Mouse (Mus musculus): ENCODE results near the gene Krba1. TPM values are rescaled to one million over a fixed set of nuclear protein-coding genes. Genes with fewer than 3 reads are reported as not detected.

Gene Krba1
- polyA plus RNA-seq, 1 experiment, result 13.5 TPM

DNA sequence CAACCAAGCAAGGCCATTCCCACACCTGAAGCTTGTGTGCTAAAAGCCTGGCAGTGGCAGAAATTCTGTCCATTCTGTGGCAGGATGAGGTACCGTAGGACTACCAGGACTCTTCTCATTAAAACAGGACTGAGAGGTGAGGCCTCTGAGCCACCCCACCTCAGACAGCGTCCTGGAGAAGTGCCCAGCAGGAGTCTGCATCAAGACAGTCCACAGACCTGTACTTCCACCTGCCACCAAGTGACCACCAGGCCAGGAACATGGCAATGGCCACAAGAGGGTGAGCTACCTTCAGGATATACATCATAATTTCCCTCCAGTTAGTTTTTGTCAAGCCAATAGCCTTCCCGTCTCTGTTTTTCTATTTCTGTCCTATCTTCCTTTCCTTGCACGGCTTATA, 16.8 kb downstream of the Krba1 start:
- peaks cover 14% of the 10 kb centered on the region for H3K36me3 ChIP-seq (ENCODE audit: control insufficient read depth, insufficient read depth, low read length)
- TF ChIP-seq POLR2A (IDR thresholded peaks at IDR 0.05; ENCODE audit: low read depth, low read length), result no peak
- no peak for TF ChIP-seq CTCF (IDR thresholded peaks at IDR 0.05; ENCODE audit: extremely low read depth, insufficient read length, insufficient replicate concordance, low read depth, low read length)
- H3K27me3 ChIP-seq (ENCODE audit: control insufficient read depth, insufficient read depth, low read length), result no peaks in the 10 kb centered on the region
- H3K27ac ChIP-seq (ENCODE audit: insufficient read depth, low read depth, low read length), result peak overlapping the region; percentile 90
- peaks cover 24% of the 10 kb centered on the region for H3K4me1 ChIP-seq (ENCODE audit: control insufficient read depth, insufficient read depth, insufficient read length, low read length)
- WGBS, result 92% methylated on average over 4 of the region's 4 CpGs
- H3K4me3 ChIP-seq (ENCODE audit: low read depth, low read length), result no peak overlapping the region

DNA sequence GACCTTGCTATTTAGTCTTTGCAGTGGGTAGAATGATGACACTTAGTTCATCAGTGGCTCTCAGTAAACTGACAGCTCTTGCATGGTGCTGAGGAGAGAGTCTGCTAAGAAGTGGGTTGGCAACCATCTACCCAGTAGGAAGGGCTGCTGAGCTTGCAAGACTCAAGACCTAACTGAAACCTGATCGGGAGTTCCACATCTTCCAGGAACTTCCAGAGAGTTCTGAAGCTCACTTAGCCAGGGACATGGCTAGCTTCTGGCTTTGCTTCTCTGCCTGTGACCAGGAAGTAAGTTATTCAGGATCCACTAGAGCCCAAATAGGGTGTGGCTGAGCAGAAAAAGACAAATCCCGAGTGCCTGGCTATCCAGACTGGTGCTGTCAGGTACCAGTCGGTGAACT, 17.3 kb downstream of the Krba1 start:
- TF ChIP-seq CTCF (IDR thresholded peaks at IDR 0.05; ENCODE audit: extremely low read depth, insufficient read length, insufficient replicate concordance, low read depth, low read length) (no peak), POLR2A (IDR thresholded peaks at IDR 0.05; ENCODE audit: low read depth, low read length) (no peak)
- peaks cover 14% of the 10 kb centered on the region for H3K36me3 ChIP-seq (ENCODE audit: control insufficient read depth, insufficient read depth, low read length)
- no peak overlapping the region for H3K4me3 ChIP-seq (ENCODE audit: low read depth, low read length)
- peaks cover 24% of the 10 kb centered on the region for H3K4me1 ChIP-seq (ENCODE audit: control insufficient read depth, insufficient read depth, insufficient read length, low read length)
- no peaks in the 10 kb centered on the region for H3K27me3 ChIP-seq (ENCODE audit: control insufficient read depth, insufficient read depth, low read length)
- peak overlapping the region; percentile 90; the same call in 1 of the 2 replicates for H3K27ac ChIP-seq (ENCODE audit: insufficient read depth, low read depth, low read length)
- WGBS, result 29% methylated on average over 3 of the region's 3 CpGs

GRCm38 (mm10) chr6:48413081-48413480, 17.7 kb downstream of the Krba1 start:
- 66% methylated on average over 10 of the region's 10 CpGs for WGBS
- TF ChIP-seq CTCF (IDR thresholded peaks at IDR 0.05; ENCODE audit: extremely low read depth, insufficient read length, insufficient replicate concordance, low read depth, low read length), result no peak
- H3K36me3 ChIP-seq (ENCODE audit: control insufficient read depth, insufficient read depth, low read length), result peaks cover 14% of the 10 kb centered on the region
- no peaks in the 10 kb centered on the region for H3K27me3 ChIP-seq (ENCODE audit: control insufficient read depth, insufficient read depth, low read length)
- H3K27ac ChIP-seq (ENCODE audit: insufficient read depth, low read depth, low read length), result peak overlapping the region; percentile 90; the same call in 1 of the 2 replicates
- peaks cover 24% of the 10 kb centered on the region for H3K4me1 ChIP-seq (ENCODE audit: control insufficient read depth, insufficient read depth, insufficient read length, low read length)
- H3K4me3 ChIP-seq (ENCODE audit: low read depth, low read length), result no peak overlapping the region

- H3K36me3 ChIP-seq (ENCODE audit: control insufficient read depth, insufficient read depth, low read length), result peaks cover 11% of the 10 kb centered on the region
- no peak overlapping the region for H3K4me3 ChIP-seq (ENCODE audit: low read depth, low read length)
- peaks cover 24% of the 10 kb centered on the region for H3K4me1 ChIP-seq (ENCODE audit: control insufficient read depth, insufficient read depth, insufficient read length, low read length)
- no peak overlapping the region for H3K27ac ChIP-seq (ENCODE audit: insufficient read depth, low read depth, low read length)
- no peak for TF ChIP-seq POLR2A (IDR thresholded peaks at IDR 0.05; ENCODE audit: low read depth, low read length)
- TF ChIP-seq CTCF (IDR thresholded peaks at IDR 0.05; ENCODE audit: extremely low read depth, insufficient read length, insufficient replicate concordance, low read depth, low read length), result no peak
- H3K27me3 ChIP-seq (ENCODE audit: control insufficient read depth, insufficient read depth, low read length), result no peaks in the 10 kb centered on the region
- WGBS, result 98% methylated on average over 1 of the region's 1 CpGs
Observed at GRCm38 (mm10) chr6:48414886-48415285, 19.5 kb downstream of the Krba1 start.

DNA sequence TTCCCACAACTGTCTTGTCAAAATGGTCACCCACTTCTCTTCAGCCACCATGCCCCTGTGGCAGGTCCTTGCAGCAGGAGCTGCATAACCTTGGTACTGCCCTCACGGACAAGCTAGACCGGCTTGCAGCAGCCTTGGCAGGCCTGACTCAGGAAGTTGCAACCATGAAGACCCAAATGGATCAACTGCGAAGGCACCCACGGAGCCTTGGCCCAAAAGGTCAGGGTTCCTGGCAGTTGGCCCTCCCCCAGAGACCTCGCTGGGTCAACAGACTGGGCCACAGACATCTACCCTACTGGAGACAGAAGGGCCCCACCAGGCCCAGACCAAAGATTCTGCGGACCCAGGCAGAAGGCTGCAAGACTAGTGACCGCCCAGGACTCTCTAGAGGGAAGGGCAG, 20.2 kb downstream of the Krba1 start:
- no peak overlapping the region for H3K4me3 ChIP-seq (ENCODE audit: low read depth, low read length)
- H3K27me3 ChIP-seq (ENCODE audit: control insufficient read depth, insufficient read depth, low read length), result no peaks in the 10 kb centered on the region
- no peak overlapping the region for H3K27ac ChIP-seq (ENCODE audit: insufficient read depth, low read depth, low read length)
- H3K36me3 ChIP-seq (ENCODE audit: control insufficient read depth, insufficient read depth, low read length), result peaks cover 11% of the 10 kb centered on the region
- TF ChIP-seq POLR2A (IDR thresholded peaks at IDR 0.05; ENCODE audit: low read depth, low read length), result no peak
- no peak for TF ChIP-seq CTCF (IDR thresholded peaks at IDR 0.05; ENCODE audit: extremely low read depth, insufficient read length, insufficient replicate concordance, low read depth, low read length)
- 95% methylated on average over 7 of the region's 7 CpGs for WGBS
- peaks cover 23% of the 10 kb centered on the region for H3K4me1 ChIP-seq (ENCODE audit: control insufficient read depth, insufficient read depth, insufficient read length, low read length)

GRCm38 (mm10) chr6:48416486-48416885, 21.1 kb downstream of the Krba1 start:
- peaks cover 11% of the 10 kb centered on the region for H3K36me3 ChIP-seq (ENCODE audit: control insufficient read depth, insufficient read depth, low read length)
- TF ChIP-seq POLR2A (IDR thresholded peaks at IDR 0.05; ENCODE audit: low read depth, low read length), result no peak
- no peak for TF ChIP-seq CTCF (IDR thresholded peaks at IDR 0.05; ENCODE audit: extremely low read depth, insufficient read length, insufficient replicate concordance, low read depth, low read length)
- H3K4me3 ChIP-seq (ENCODE audit: low read depth, low read length), result no peak overlapping the region
- no peaks in the 10 kb centered on the region for H3K27me3 ChIP-seq (ENCODE audit: control insufficient read depth, insufficient read depth, low read length)
- peaks cover 20% of the 10 kb centered on the region for H3K4me1 ChIP-seq (ENCODE audit: control insufficient read depth, insufficient read depth, insufficient read length, low read length)
- no peak overlapping the region for H3K27ac ChIP-seq (ENCODE audit: insufficient read depth, low read depth, low read length)
- WGBS, result 48% methylated on average over 2 of the region's 2 CpGs

DNA sequence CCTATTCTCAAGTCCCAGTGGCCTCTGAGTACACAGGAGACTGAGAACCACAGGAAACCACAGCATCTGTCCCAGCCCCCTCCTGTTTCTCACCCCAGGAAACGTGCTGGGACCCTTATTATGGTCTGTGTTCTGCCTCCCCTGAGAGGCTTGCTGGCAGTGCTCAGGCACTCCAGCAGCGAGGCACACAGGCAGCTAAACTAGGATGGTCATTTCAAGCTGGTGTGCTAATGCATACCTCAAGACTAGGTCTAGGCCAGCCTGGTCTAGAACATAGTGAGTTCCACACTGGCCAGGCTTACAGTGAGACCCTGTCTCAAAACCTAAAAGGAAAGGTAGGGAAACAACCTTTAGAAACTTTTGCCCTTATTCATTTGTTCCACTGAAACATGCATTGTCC, 25.3 kb downstream of the Krba1 start:
- TF ChIP-seq CTCF (IDR thresholded peaks at IDR 0.05; ENCODE audit: extremely low read depth, insufficient read length, insufficient replicate concordance, low read depth, low read length) (no peak), POLR2A (IDR thresholded peaks at IDR 0.05; ENCODE audit: low read depth, low read length) (no peak)
- Histone ChIP-seq H3K27me3 (ENCODE audit: control insufficient read depth, insufficient read depth, low read length) (no peaks in the 10 kb centered on the region), H3K4me1 (ENCODE audit: control insufficient read depth, insufficient read depth, insufficient read length, low read length) (no peaks in the 10 kb centered on the region), H3K27ac (ENCODE audit: insufficient read depth, low read depth, low read length) (no peak overlapping the region), H3K4me3 (ENCODE audit: low read depth, low read length) (no peak overlapping the region), H3K36me3 (ENCODE audit: control insufficient read depth, insufficient read depth, low read length) (peaks cover 4% of the 10 kb centered on the region; the same call in 1 of the 2 replicates)
- WGBS, result 30% methylated on average over 2 of the region's 2 CpGs

- TF ChIP-seq CTCF (IDR thresholded peaks at IDR 0.05; ENCODE audit: extremely low read depth, insufficient read length, insufficient replicate concordance, low read depth, low read length) (no peak), POLR2A (IDR thresholded peaks at IDR 0.05; ENCODE audit: low read depth, low read length) (no peak)
- 91% methylated on average over 3 of the region's 3 CpGs for WGBS
- Histone ChIP-seq H3K4me1 (ENCODE audit: control insufficient read depth, insufficient read depth, insufficient read length, low read length) (no peaks in the 10 kb centered on the region), H3K36me3 (ENCODE audit: control insufficient read depth, insufficient read depth, low read length) (no peaks in the 10 kb centered on the region), H3K27me3 (ENCODE audit: control insufficient read depth, insufficient read depth, low read length) (no peaks in the 10 kb centered on the region), H3K4me3 (ENCODE audit: low read depth, low read length) (no peak overlapping the region), H3K27ac (ENCODE audit: insufficient read depth, low read depth, low read length) (no peak overlapping the region)
Observed at GRCm38 (mm10) chr6:48423336-48423735, 27.9 kb downstream of the Krba1 start.
